Mouse (Mus musculus): ENCODE data around the gene Egln2.

Gene Egln2

GRCm38 (mm10) chr7:27132588-27132987 is 34.0 kb downstream of the Egln2 start:
- peak; percentile 15 for DNase-seq (ENCODE audit: low read depth, low spot score)

GRCm38 (mm10) chr7:27131387-27131786 is 35.2 kb downstream of the Egln2 start:
- no peak for DNase-seq (ENCODE audit: low read depth, low spot score)

- no peak for DNase-seq (ENCODE audit: low read depth, low spot score)
Observed at GRCm38 (mm10) chr7:27130521-27131370, 35.9 kb downstream of the Egln2 start.

GRCm38 (mm10) chr7:27129811-27130210 is 36.8 kb downstream of the Egln2 start:
- DNase-seq (ENCODE audit: low read depth, low spot score) = no peak

- no peak for DNase-seq (ENCODE audit: low read depth, low spot score)
Observed at GRCm38 (mm10) chr7:27128946-27129345, 37.7 kb downstream of the Egln2 start.

GRCm38 (mm10) chr7:27128162-27128561 is 38.4 kb downstream of the Egln2 start:
- DNase-seq (ENCODE audit: low read depth, low spot score) = no peak

- no peak for DNase-seq (ENCODE audit: low read depth, low spot score)
Observed at GRCm38 (mm10) chr7:27124969-27125368, 41.6 kb downstream of the Egln2 start.

GRCm38 (mm10) chr7:27124305-27124832 is 42.2 kb downstream of the Egln2 start:
- DNase-seq (ENCODE audit: low read depth, low spot score) = no peak

- DNase-seq (ENCODE audit: low read depth, low spot score) = no peak
Observed at GRCm38 (mm10) chr7:27119676-27120075, 46.9 kb downstream of the Egln2 start, which contains the start of gene Cyp2f2. TSS of gene Cyp2f2 (plus strand) at chr7:27119909.

GRCm38 (mm10) chr7:27118033-27118511 is 48.5 kb downstream of the Egln2 start:
- no peak for DNase-seq (ENCODE audit: low read depth, low spot score)

- no peak for DNase-seq (ENCODE audit: low read depth, low spot score)
Observed at GRCm38 (mm10) chr7:27111987-27112386, 54.6 kb downstream of the Egln2 start.

- no peak for DNase-seq (ENCODE audit: low read depth, low spot score)
Observed at GRCm38 (mm10) chr7:27111038-27111437, 55.6 kb downstream of the Egln2 start.

- no peak for DNase-seq (ENCODE audit: low read depth, low spot score)
Observed at GRCm38 (mm10) chr7:27110327-27110726, 56.3 kb downstream of the Egln2 start.
